Comparison of ENCODE assay signal across 25 mouse cellular contexts in genomic region chr5:38365521-38365920, GRCm38 (mm10). TPM values are rescaled to one million over a fixed set of nuclear protein-coding genes. Genes with fewer than 3 reads are reported as not detected.
DNase-seq lines count a peak whose midpoint lies in the region; ATAC-seq and TF ChIP-seq lines count a peak whose summit lies in the region.
"Had no signal": no experiment of that assay in that cellular context is flagged by ENCODE, and none has a peak within 500 bp of the region (broad histone marks: within the 10 kb centered on the region; RNA-seq: fewer than 3 reads in every experiment).

No protein-coding gene starts in this region.

- no peak for TF ChIP-seq CTCF in lung, embryonic 14.5 days (IDR thresholded peaks at IDR 0.05; ENCODE audit: low read depth)
- no peak for TF ChIP-seq CTCF in kidney, adult 2 months (conservative IDR thresholded peaks at IDR 0.05; ENCODE audit: insufficient read depth, insufficient read length, low read depth, low read length)

- no peaks in the 10 kb centered on the region for H3K36me3 ChIP-seq in lung, embryonic 14.5 days (ENCODE audit: insufficient read depth)
- H3K36me3 ChIP-seq in embryonic facial prominence, embryonic 14.5 days (ENCODE audit: control insufficient read depth, insufficient read depth, low read length): no peaks in the 10 kb centered on the region
- no peaks in the 10 kb centered on the region for H3K36me3 ChIP-seq in kidney, adult 2 months (ENCODE audit: control insufficient read depth, insufficient read depth, low read length)
- H3K36me3 ChIP-seq: embryonic facial prominence, embryonic 12.5 days; G1E; heart, embryonic 15.5 days; hindbrain, embryonic 10.5 days; intestine, embryonic 15.5 days had no signal

- H3K4me1 ChIP-seq in lung, embryonic 14.5 days (ENCODE audit: insufficient read depth): peaks cover 8% of the 10 kb centered on the region; the same call in 1 of the 2 replicates
- peaks cover 19% of the 10 kb centered on the region for H3K4me1 ChIP-seq in embryonic facial prominence, embryonic 14.5 days (ENCODE audit: control insufficient read depth, insufficient read depth, low read length)
- H3K4me1 ChIP-seq in kidney, adult 2 months (ENCODE audit: control insufficient read depth, insufficient read depth, low read length): no peaks in the 10 kb centered on the region

- peak; percentile 9 for DNase-seq in lung, embryonic 14.5 days
- no peak for DNase-seq in lung, postnatal 25 days (ENCODE audit: low spot score)
- DNase-seq in embryonic facial prominence, embryonic 14.5 days (ENCODE audit: low spot score): peak; percentile 17
- DNase-seq in retina, postnatal 1 day: peak; percentile 62
- no peak for DNase-seq in heart, postnatal 4 days
- no peak for DNase-seq in kidney, adult 2 months
- DNase-seq: adrenal gland, postnatal 14 days; B cell, adult 2 months; cerebellum, adult 18-20 months; cerebellum, adult 9-11 months; cerebellum, postnatal 36 days; gastrocnemius, postnatal 14 days; heart, adult 2 months; heart, postnatal 14 days had no signal

- ATAC-seq in lung, embryonic 14.5 days (ENCODE audit: insufficient read depth): no peak
- 0 out of 2 replicates have a peak, but pooled peaks have one; percentile 19 for ATAC-seq in embryonic facial prominence, embryonic 14.5 days (ENCODE audit: low read depth)
- ATAC-seq: CD4-positive, CD25-positive, alpha-beta regulatory T cell, adult 4 months; forebrain, embryonic 14.5 days; intestine, embryonic 15.5 days had no signal

- no peak for TF ChIP-seq POLR2A in kidney, adult 2 months (IDR thresholded peaks at IDR 0.05; ENCODE audit: low read depth, low read length)

- 49% methylated on average over 2 of the region's 2 CpGs for WGBS in lung, embryonic 14.5 days
- WGBS in embryonic facial prominence, embryonic 14.5 days: 44% methylated on average over 2 of the region's 2 CpGs
- WGBS in kidney, adult 2 months: 83% methylated on average over 2 of the region's 2 CpGs

- H3K27me3 ChIP-seq in lung, embryonic 14.5 days (ENCODE audit: insufficient read depth, low read length): no peaks in the 10 kb centered on the region
- H3K27me3 ChIP-seq in embryonic facial prominence, embryonic 14.5 days (replicated peaks; ENCODE audit: control insufficient read depth, insufficient read depth, low read length): no peaks in the 10 kb centered on the region
- H3K27me3 ChIP-seq in kidney, adult 2 months (replicated peaks; ENCODE audit: control insufficient read depth, insufficient read depth, low read length): no peaks in the 10 kb centered on the region
- H3K27me3 ChIP-seq: embryonic facial prominence, embryonic 12.5 days; intestine, embryonic 15.5 days had no signal

- H3K27ac ChIP-seq in lung, embryonic 14.5 days (ENCODE audit: low read depth): no peak overlapping the region
- H3K27ac ChIP-seq in embryonic facial prominence, embryonic 14.5 days (replicated peaks; ENCODE audit: low read depth, low read length): no peak overlapping the region
- H3K27ac ChIP-seq in kidney, adult 2 months (ENCODE audit: insufficient read depth, low read depth, low read length): no peak overlapping the region
- H3K27ac ChIP-seq: heart, adult 2 months; heart, embryonic 15.5 days; hindbrain, embryonic 14.5 days had no signal

- H3K9ac ChIP-seq in lung, embryonic 14.5 days: no peak overlapping the region
- no peak overlapping the region for H3K9ac ChIP-seq in embryonic facial prominence, embryonic 14.5 days (ENCODE audit: low read depth, low read length)
- H3K9ac ChIP-seq: embryonic facial prominence, embryonic 12.5 days; heart, embryonic 15.5 days; hindbrain, embryonic 14.5 days; intestine, embryonic 15.5 days had no signal

- H3K4me3 ChIP-seq in lung, embryonic 14.5 days (ENCODE audit: low read depth, low read length): no peak overlapping the region
- H3K4me3 ChIP-seq in embryonic facial prominence, embryonic 14.5 days (ENCODE audit: low read depth, low read length): no peak overlapping the region
- no peak overlapping the region for H3K4me3 ChIP-seq in kidney, adult 2 months (ENCODE audit: insufficient read depth, low read depth, low read length)
- H3K4me3 ChIP-seq: embryonic facial prominence, embryonic 12.5 days; heart, adult 2 months; heart, embryonic 15.5 days; hindbrain, embryonic 10.5 days; intestine, embryonic 15.5 days had no signal

- H3K4me2 ChIP-seq in lung, embryonic 14.5 days: no peak overlapping the region
- H3K4me2 ChIP-seq in embryonic facial prominence, embryonic 14.5 days (ENCODE audit: low read depth, low read length): no peak overlapping the region
- H3K4me2 ChIP-seq: hindbrain, embryonic 14.5 days had no signal

- no peaks in the 10 kb centered on the region for H3K9me3 ChIP-seq in lung, embryonic 14.5 days (ENCODE audit: low read depth, low read length)
- H3K9me3 ChIP-seq in embryonic facial prominence, embryonic 14.5 days (ENCODE audit: control insufficient read depth, low read length): no peaks in the 10 kb centered on the region
- H3K9me3 ChIP-seq: embryonic facial prominence, embryonic 12.5 days; G1E; heart, embryonic 15.5 days; hindbrain, embryonic 10.5 days; intestine, embryonic 15.5 days had no signal

RNA-seq across cellular contexts. Expression of gene Drd5, which starts 46.4 kb away (rescaled TPM):
- polyA plus RNA-seq in lung, embryonic 14.5 days (2014; fragmentation: Nextera tagmentation; extraction: Ambion mirVana): not detected in 2 replicates
- not detected in 2 replicates for polyA plus RNA-seq in embryonic facial prominence, embryonic 14.5 days (2014; fragmentation: Nextera tagmentation; extraction: Ambion mirVana)
- not detected for total RNA-seq in heart, postnatal 4 days (2021)
- not detected in 2 replicates for polyA plus RNA-seq in kidney, adult 2 months (2012; rRNA removed)
- total RNA-seq: adrenal gland, postnatal 14 days; gastrocnemius, adult 18-20 months; gastrocnemius, postnatal 14 days; heart, adult 2 months; heart, postnatal 14 days had no signal
- polyA plus RNA-seq: G1E; gonadal fat pad, adult 2 months; heart, adult 2 months; heart, embryonic 11.5 days; heart, embryonic 15.5 days; hindbrain, embryonic 10.5 days; intestine, embryonic 15.5 days had no signal

Comparison
In these comparisons a context has a peak if more than half of its experiments do, and no peak if none do; other contexts are left out.
1. DNase-seq: peak in lung, embryonic 14.5 days (single experiment), embryonic facial prominence, embryonic 14.5 days (single experiment) and retina, postnatal 1 day (single experiment); none in lung, postnatal 25 days (single experiment), heart, postnatal 4 days (single experiment) and kidney, adult 2 months (single experiment).